Mouse (Mus musculus): ENCODE measurements at regions not wholly inside any gene's neighbourhood (a gene's known extent, or its start where the extent isn't known, plus 50 kb on each side); places are given as distances from the start of the nearest gene placed in this dataset.
"Not testable (repeated sequence)": the region's sequence is repeated elsewhere in the genome, so short reads cannot be mapped to it uniquely, and the experiment has no call there.

GRCm38 (mm10) chr6:12814972-12815770, 66.0 kb upstream of the Thsd7a start:
- Histone ChIP-seq H3K27ac (ENCODE audit: low read depth, low read length) (no peak overlapping the region), H3K4me2 (replicated peaks; ENCODE audit: low read depth, low read length) (no peak overlapping the region), H3K27me3 (ENCODE audit: control insufficient read depth, insufficient read depth, low read length) (no peaks in the 10 kb centered on the region), H3K9ac (ENCODE audit: low read depth, low read length) (no peak overlapping the region), H3K9me3 (ENCODE audit: control insufficient read depth, low read length) (no peaks in the 10 kb centered on the region), H3K4me1 (replicated peaks; ENCODE audit: control insufficient read depth, insufficient read depth, low read length) (no peaks in the 10 kb centered on the region), H3K4me3 (ENCODE audit: low read depth, low read length) (no peak overlapping the region), H3K36me3 (ENCODE audit: control insufficient read depth, insufficient read depth, low read length) (no peaks in the 10 kb centered on the region)
- no peak for ATAC-seq (ENCODE audit: low FRiP score)
- no peak for DNase-seq (ENCODE audit: low spot score)
- 42% methylated on average over 4 of the region's 4 CpGs for WGBS

GRCm38 (mm10) chr6:12813781-12814180, 64.6 kb upstream of the Thsd7a start:
- not testable (repeated sequence) for H3K9me3 ChIP-seq (ENCODE audit: control insufficient read depth, low read length); ATAC-seq (ENCODE audit: low FRiP score); H3K27me3 ChIP-seq (ENCODE audit: control insufficient read depth, insufficient read depth, low read length); H3K4me2 ChIP-seq (replicated peaks; ENCODE audit: low read depth, low read length); H3K4me3 ChIP-seq (ENCODE audit: low read depth, low read length); H3K27ac ChIP-seq (ENCODE audit: low read depth, low read length); H3K4me1 ChIP-seq (replicated peaks; ENCODE audit: control insufficient read depth, insufficient read depth, low read length); H3K9ac ChIP-seq (ENCODE audit: low read depth, low read length); DNase-seq (ENCODE audit: low spot score); H3K36me3 ChIP-seq (ENCODE audit: control insufficient read depth, insufficient read depth, low read length)
- 79% methylated on average over 5 of the region's 5 CpGs for WGBS

- DNase-seq (ENCODE audit: low spot score): no peak
- Histone ChIP-seq H3K27ac (ENCODE audit: low read depth, low read length) (no peak overlapping the region), H3K4me2 (replicated peaks; ENCODE audit: low read depth, low read length) (no peak overlapping the region), H3K4me3 (ENCODE audit: low read depth, low read length) (no peak overlapping the region), H3K4me1 (replicated peaks; ENCODE audit: control insufficient read depth, insufficient read depth, low read length) (no peaks in the 10 kb centered on the region), H3K27me3 (ENCODE audit: control insufficient read depth, insufficient read depth, low read length) (no peaks in the 10 kb centered on the region), H3K9me3 (ENCODE audit: control insufficient read depth, low read length) (no peaks in the 10 kb centered on the region), H3K36me3 (ENCODE audit: control insufficient read depth, insufficient read depth, low read length) (no peaks in the 10 kb centered on the region), H3K9ac (ENCODE audit: low read depth, low read length) (no peak overlapping the region)
- 92% methylated on average over 1 of the region's 1 CpGs for WGBS
- no peak for ATAC-seq (ENCODE audit: low FRiP score)
Observed at GRCm38 (mm10) chr6:12812467-12812866, 63.3 kb upstream of the Thsd7a start.

GRCm38 (mm10) chr6:12812036-12812435, 62.8 kb upstream of the Thsd7a start:
- DNase-seq (ENCODE audit: low spot score) (no peak), ATAC-seq (ENCODE audit: low FRiP score) (no peak)
- Histone ChIP-seq H3K4me2 (replicated peaks; ENCODE audit: low read depth, low read length) (no peak overlapping the region), H3K4me1 (replicated peaks; ENCODE audit: control insufficient read depth, insufficient read depth, low read length) (no peaks in the 10 kb centered on the region), H3K27me3 (ENCODE audit: control insufficient read depth, insufficient read depth, low read length) (no peaks in the 10 kb centered on the region), H3K4me3 (ENCODE audit: low read depth, low read length) (no peak overlapping the region), H3K36me3 (ENCODE audit: control insufficient read depth, insufficient read depth, low read length) (no peaks in the 10 kb centered on the region), H3K27ac (ENCODE audit: low read depth, low read length) (no peak overlapping the region), H3K9ac (ENCODE audit: low read depth, low read length) (no peak overlapping the region), H3K9me3 (ENCODE audit: control insufficient read depth, low read length) (no peaks in the 10 kb centered on the region)
- WGBS: 82% methylated on average over 1 of the region's 1 CpGs

- no peak overlapping the region for H3K9ac ChIP-seq (ENCODE audit: low read depth, low read length)
- DNase-seq (ENCODE audit: low spot score) (peak; percentile 49), ATAC-seq (ENCODE audit: low FRiP score) (peak; percentile 84)
- H3K4me2 ChIP-seq (replicated peaks; ENCODE audit: low read depth, low read length): no peak overlapping the region
- H3K9me3 ChIP-seq (ENCODE audit: control insufficient read depth, low read length): no peaks in the 10 kb centered on the region
- H3K36me3 ChIP-seq (ENCODE audit: control insufficient read depth, insufficient read depth, low read length): no peaks in the 10 kb centered on the region
- H3K4me3 ChIP-seq (ENCODE audit: low read depth, low read length): no peak overlapping the region
- H3K4me1 ChIP-seq (replicated peaks; ENCODE audit: control insufficient read depth, insufficient read depth, low read length): no peaks in the 10 kb centered on the region
- 0 out of 2 replicates have a peak overlapping the region, but pooled peaks have one; percentile 30 for H3K27ac ChIP-seq (ENCODE audit: low read depth, low read length)
- no peaks in the 10 kb centered on the region for H3K27me3 ChIP-seq (ENCODE audit: control insufficient read depth, insufficient read depth, low read length)
- WGBS: 43% methylated on average over 5 of the region's 5 CpGs
Observed at GRCm38 (mm10) chr6:12809601-12810000, 60.4 kb upstream of the Thsd7a start.
